Mouse (Mus musculus) testis, adult 2 months (tissue): ENCODE data around the gene Mknk1. TPM values are rescaled to one million over a fixed set of nuclear protein-coding genes. Genes with fewer than 3 reads are reported as not detected.

Experiments
- H3K27ac ChIP-seq: fragments of 200-500 bp; 2 replicates; pipeline ENCODE4 v1.5.1; 2012; ENCODE audit warnings: low read depth, low read length; ENCODE audit not compliant: control insufficient read depth, insufficient read depth
- H3K27me3 ChIP-seq: fragments of 200-500 bp; 2 replicates; pipeline ENCODE4 v1.6.1; 2012; ENCODE audit warnings: mild to moderate bottlenecking, low read length, moderate library complexity; ENCODE audit not compliant: control insufficient read depth, insufficient read depth
- H3K36me3 ChIP-seq: fragments of 200-500 bp; 2 replicates; pipeline ENCODE4 v1.6.1; 2012; ENCODE audit warnings: mild to moderate bottlenecking, low read length; ENCODE audit not compliant: control insufficient read depth, insufficient read depth
- H3K4me1 ChIP-seq: fragments of 200-500 bp; 2 replicates; pipeline ENCODE4 v1.6.1; 2012; ENCODE audit warnings: low read length; ENCODE audit not compliant: control insufficient read depth, insufficient read depth
- H3K4me3 ChIP-seq: fragments of 200-500 bp; 2 replicates; pipeline ENCODE4 v1.5.1; 2012; ENCODE audit warnings: low read depth, mild to moderate bottlenecking, low read length, moderate library complexity, mixed read lengths; ENCODE audit not compliant: control insufficient read depth
- CTCF ChIP-seq: fragments of 200-500 bp; IDR thresholded peaks from 2 replicates; pipeline ENCODE4 v1.5.1; 2012; ENCODE audit warnings: low read depth, mild to moderate bottlenecking, inconsistent platforms, low read length, moderate library complexity; ENCODE audit not compliant: control insufficient read depth, insufficient read depth, insufficient replicate concordance
- POLR2A ChIP-seq: fragments of 200-500 bp; IDR thresholded peaks from 2 replicates; pipeline ENCODE4 v1.6.1; 2012; ENCODE audit warnings: low read depth, mild to moderate bottlenecking, inconsistent platforms, low read length, moderate library complexity; ENCODE audit not compliant: control insufficient read depth
- polyA plus RNA-seq: library from polyadenylated mRNA; depleted of rRNA; stranded (reverse); fragments of >200 nt; gene quantifications from 2 replicates; pipeline ENCODE4 v1.2.3, GENCODE M21; 2012

Gene Mknk1
- polyA plus RNA-seq, 1 experiment: 29.4 TPM

DNA sequence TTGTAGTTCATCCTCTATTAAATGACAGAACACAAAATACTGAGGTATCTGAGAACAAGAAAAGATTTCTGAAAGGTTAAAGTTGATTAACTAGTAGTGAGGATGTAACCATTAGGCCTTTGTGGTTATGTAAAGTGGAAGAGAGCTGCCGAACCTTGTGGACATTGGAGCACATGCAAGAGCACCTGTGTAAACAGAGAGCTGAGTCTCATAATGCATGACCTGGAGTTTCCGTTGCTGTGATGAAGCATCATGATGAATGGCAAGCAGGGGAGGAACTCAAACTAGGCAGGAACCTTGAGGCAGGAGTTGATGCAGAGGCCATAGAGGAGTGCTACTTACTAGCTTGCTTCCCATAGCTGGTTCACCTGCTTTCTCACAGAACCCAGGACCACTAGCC, 11.6 kb downstream of the Mknk1 start:
- peaks cover 2% of the 10 kb centered on the region for H3K36me3 ChIP-seq
- H3K4me3 ChIP-seq: no peak overlapping the region
- no peak overlapping the region for H3K27ac ChIP-seq
- TF ChIP-seq CTCF (no peak), POLR2A (no peak)
- H3K4me1 ChIP-seq: no peaks in the 10 kb centered on the region; the same call in 1 of the 2 replicates
- H3K27me3 ChIP-seq: no peaks in the 10 kb centered on the region

DNA sequence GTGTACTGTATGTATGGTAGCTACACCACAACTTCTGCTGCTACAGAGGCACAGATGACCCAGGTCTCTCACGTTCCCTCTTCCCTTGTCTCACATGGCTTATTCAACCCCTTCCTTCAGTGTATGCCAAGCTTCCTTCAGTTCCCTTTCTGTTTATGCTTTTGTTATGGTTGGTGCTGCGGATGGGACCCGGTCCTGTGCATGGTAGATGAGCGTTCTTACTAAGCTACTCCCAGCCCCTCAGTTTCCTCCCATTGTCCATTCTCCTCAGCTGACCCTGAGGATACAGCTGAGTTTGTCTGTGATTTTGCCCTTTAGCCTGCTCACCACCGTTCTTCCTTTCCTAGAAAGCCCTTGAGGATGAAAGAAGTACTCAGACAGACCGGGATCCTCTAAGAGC, 12.6 kb downstream of the Mknk1 start:
- TF ChIP-seq POLR2A (no peak), CTCF (no peak)
- Histone ChIP-seq H3K27me3 (no peaks in the 10 kb centered on the region), H3K36me3 (peaks cover 2% of the 10 kb centered on the region), H3K27ac (no peak overlapping the region), H3K4me1 (no peaks in the 10 kb centered on the region; the same call in 1 of the 2 replicates), H3K4me3 (no peak overlapping the region)

DNA sequence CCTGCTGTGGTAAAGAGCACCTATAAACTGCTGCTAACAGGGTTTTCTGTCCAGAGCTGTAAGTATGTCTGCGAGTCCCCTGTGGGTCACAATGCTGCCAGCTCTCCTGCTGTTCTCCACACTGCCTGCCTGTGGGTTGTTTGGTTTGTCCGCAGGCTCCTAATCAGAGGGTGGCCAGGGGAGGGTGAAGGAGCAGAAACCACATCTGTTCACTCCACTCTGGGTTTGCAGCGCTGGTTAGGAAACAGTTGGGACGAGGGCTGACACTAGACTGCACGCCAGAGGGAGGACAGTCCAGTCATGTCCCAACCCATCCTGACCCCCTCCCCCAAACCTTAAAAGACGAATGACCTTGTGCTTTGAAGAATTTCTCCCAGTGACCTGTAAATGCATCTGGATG, 16.1 kb downstream of the Mknk1 start:
- Histone ChIP-seq H3K4me1 (no peaks in the 10 kb centered on the region), H3K4me3 (no peak overlapping the region), H3K27me3 (no peaks in the 10 kb centered on the region), H3K36me3 (peaks cover under 1% of the 10 kb centered on the region), H3K27ac (no peak overlapping the region)
- TF ChIP-seq CTCF: no peak
- no peak for TF ChIP-seq POLR2A

DNA sequence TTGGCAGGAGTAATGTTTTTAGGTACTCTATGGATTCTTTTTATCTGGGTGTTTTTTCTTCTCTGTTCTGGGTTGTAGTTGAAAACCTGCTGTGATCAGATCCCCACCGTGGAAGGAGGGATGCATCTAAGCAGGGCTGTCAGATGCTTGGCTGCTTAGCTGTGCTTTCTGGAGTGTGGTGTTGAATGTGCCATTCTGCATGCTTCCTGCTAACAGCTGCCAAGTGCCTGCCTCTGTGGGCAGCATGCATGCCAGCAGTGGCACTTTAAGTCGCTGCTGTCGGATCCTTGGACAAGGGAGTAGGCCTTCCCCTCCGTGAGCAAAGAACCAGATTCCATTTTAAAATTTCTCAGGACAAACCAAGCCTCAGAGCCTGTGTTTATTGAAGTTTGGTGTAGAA, 16.6 kb downstream of the Mknk1 start:
- H3K4me1 ChIP-seq: no peaks in the 10 kb centered on the region
- TF ChIP-seq POLR2A: no peak
- TF ChIP-seq CTCF: no peak
- H3K36me3 ChIP-seq: no peaks in the 10 kb centered on the region; the same call in none of the 2 replicates
- H3K4me3 ChIP-seq: no peak overlapping the region
- H3K27ac ChIP-seq: no peak overlapping the region
- no peaks in the 10 kb centered on the region for H3K27me3 ChIP-seq

DNA sequence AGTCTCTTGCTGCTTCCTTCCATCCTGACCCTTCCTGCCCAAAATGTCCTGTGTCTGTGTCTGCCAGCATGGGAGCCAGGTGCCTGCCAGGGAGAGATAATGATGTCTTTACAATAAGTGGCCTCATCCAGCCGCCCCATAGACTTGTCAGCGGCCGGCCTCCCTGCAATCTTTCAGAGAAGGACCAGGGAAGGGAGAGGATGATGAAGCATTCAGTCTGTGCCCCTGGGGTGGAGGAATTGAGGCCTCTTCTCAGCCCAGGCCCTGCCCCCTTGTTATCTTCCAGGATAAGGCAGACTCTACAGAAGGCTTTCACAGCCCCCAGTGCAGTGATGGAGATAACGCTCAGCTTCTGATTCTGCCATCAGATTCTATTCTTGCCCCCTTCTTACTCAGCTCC, 17.3 kb downstream of the Mknk1 start:
- H3K36me3 ChIP-seq: no peaks in the 10 kb centered on the region; the same call in none of the 2 replicates
- no peak overlapping the region for H3K27ac ChIP-seq
- TF ChIP-seq POLR2A (no peak), CTCF (no peak)

DNA sequence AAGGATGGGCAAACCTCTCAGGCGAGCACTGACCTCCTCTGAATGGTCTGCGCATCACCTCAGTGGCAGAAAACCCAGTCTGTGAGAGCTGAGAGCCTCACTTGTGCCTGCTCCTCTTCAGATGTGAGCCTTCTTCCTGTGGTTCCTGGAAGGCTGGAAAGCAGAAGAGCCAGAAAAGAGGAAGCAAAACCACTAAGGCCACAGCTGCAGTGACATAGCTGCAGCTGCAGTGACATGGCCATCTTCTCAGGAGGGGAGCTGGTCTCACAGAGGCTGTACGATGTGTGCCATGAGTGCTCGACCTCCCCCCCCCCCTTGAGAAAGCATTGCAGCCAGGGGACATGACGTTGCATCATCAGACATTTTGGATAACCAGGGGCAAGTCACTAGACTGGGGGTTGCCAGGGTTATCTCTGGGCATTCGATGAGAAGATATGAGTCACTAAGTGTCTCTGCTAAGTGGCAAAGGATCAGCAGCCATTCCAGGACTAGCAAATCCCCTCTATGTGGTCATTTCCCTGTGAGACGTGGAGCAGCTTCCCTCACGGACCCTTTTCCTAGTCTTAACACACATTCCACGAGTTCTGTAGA, 18.4 kb downstream of the Mknk1 start:
- no peak for TF ChIP-seq POLR2A
- TF ChIP-seq CTCF: no peak
- Histone ChIP-seq H3K4me3 (no peak overlapping the region), H3K4me1 (no peaks in the 10 kb centered on the region), H3K27me3 (no peaks in the 10 kb centered on the region), H3K36me3 (no peaks in the 10 kb centered on the region; the same call in none of the 2 replicates), H3K27ac (no peak overlapping the region)

More for the DNA sequence above, 17.3 kb downstream of the Mknk1 start:
- Histone ChIP-seq H3K4me1 (no peaks in the 10 kb centered on the region), H3K4me3 (no peak overlapping the region), H3K27me3 (no peaks in the 10 kb centered on the region)

DNA sequence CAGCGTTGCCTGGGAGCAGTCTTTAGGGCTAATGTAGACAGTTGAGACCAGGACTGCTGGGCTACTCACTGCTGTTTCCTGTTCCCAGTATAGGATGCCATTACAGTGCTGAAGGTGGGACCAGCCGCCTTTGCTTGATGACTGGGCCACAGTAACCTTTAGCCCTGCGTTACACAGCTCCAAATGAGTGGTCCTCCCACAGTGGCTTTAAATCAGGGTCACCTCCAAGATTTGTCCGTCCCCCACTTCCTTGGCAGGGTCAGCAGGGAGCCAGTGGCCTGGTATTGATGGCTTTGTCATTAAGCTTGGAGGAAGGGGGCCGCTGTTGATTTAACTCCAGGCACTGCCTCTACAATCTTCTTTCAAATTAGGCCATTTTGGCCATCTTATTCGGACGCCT, 24.4 kb downstream of the Mknk1 start:
- Histone ChIP-seq H3K27ac (no peak overlapping the region), H3K36me3 (no peaks in the 10 kb centered on the region; the same call in none of the 2 replicates), H3K4me1 (no peaks in the 10 kb centered on the region), H3K4me3 (no peak overlapping the region), H3K27me3 (no peaks in the 10 kb centered on the region)
- TF ChIP-seq POLR2A (no peak), CTCF (no peak)
